Mouse (Mus musculus) megakaryocyte-erythroid progenitor cell, adult 5-6 weeks (primary cell): ENCODE data around the gene Tubb5. TPM values are rescaled to one million over a fixed set of nuclear protein-coding genes. Genes with fewer than 3 reads are reported as not detected.
A peak's percentile ranks its signal among the peaks of the same experiment; 100 is the strongest.

ENCODE experiments used
- ATAC-seq: replicated peaks from 2 replicates; pipeline ENCODE4 v1.8.0; 2016; ENCODE audit warnings: mild to moderate bottlenecking, inconsistent platforms; ENCODE audit not compliant: severe bottlenecking, poor library complexity, low FRiP score, low TSS enrichment
- total RNA-seq, 2 experiments: library from RNA; stranded (forward) in 1 of 2; stranded (reverse) in 1 of 2; fragments of 200-1000, 215-1000 nt in 1 of 2; fragments of >200 nt in 1 of 2; fragmentation: Nextera tagmentation in 1 of 2; gene quantifications; 2 replicates each; pipeline ENCODE4 v1.2.3; 2014 to 2017

Tubb5 gene
- total RNA-seq, 2 experiments from 2014 or later: 823 to 844 TPM

DNA sequence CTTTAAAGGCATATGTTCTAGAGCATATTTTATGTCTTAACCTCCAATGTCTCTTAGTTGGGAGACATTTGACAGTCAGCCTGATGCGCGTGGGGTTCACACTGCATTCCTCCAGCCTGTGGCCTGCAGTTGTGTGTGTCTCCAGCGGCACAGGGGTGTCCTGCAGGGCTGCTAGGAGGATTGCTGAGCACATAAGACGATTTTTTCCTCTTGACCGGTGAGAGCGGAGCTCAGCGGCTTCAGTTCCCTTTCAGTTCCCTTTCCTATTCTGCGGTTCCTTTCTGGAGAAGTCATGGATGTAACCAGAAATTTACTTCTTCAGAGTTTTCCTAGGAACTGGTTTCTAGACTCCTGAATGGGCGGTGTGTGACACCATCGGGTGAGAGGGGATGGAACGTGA lies 28.7 kb downstream of the Tubb5 start:
- ATAC-seq: no peak

- ATAC-seq: no peak
Observed at GRCm38 (mm10) chr17:35808073-35808472, 30.0 kb downstream of the Tubb5 start.

DNA sequence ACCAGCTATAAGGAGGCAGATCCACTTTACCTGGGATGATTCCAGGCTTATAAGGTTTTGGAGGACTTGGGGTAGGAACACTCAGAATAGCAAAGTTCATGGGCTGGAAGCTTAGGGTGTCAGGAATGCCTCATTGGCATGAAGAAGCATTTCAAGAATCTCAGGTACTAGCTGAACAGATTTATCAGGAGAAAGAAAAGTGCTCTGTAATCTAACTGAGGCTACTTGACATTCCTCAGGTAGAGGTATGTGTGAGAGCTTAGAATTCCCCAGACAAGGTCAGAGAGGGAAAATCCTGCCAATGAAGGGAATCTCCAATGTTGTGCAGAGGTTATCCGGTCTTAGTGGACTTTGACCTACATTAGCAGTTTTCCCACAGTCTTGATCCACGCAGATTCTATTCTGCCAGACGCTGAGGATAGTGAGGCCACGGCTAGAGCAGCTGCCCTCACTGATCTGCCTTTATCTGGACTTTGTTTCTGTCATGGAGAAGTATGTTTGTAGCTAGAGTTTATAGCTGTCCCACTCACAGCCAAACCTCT lies 34.2 kb downstream of the Tubb5 start:
- no peak for ATAC-seq

GRCm38 (mm10) chr17:35803020-35803419 lies 35.1 kb downstream of the Tubb5 start:
- no peak for ATAC-seq

- ATAC-seq: no peak
Observed at GRCm38 (mm10) chr17:35800905-35801304, 37.2 kb downstream of the Tubb5 start.

DNA sequence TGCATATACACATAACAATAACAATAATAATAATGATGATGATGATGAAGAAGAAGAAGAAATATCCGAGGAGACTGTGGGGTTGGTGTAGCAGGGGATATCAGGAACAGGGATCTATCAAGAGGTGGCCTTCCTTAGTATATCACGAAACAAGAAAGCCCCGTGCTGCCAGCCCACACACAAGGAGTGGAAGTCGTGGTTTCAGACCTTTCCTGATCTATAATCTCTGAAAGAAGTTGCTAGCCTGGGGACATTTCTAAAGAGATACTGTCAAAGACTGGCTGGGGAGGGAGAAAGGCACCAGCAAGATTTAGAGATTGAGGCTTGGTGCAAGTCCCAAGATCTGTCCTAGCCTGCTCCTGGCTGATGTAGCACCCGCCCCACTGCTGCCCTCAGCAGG lies 41.3 kb downstream of the Tubb5 start:
- peak; percentile 32; the same call in 1 of the 2 replicates for ATAC-seq

GRCm38 (mm10) chr17:35795656-35796055 lies 42.5 kb downstream of the Tubb5 start:
- no peak for ATAC-seq

- peak; percentile 71 for ATAC-seq
Observed at GRCm38 (mm10) chr17:35795099-35795498, 43.0 kb downstream of the Tubb5 start.

- ATAC-seq: no peak
Observed at GRCm38 (mm10) chr17:35792837-35793236, 45.3 kb downstream of the Tubb5 start.

DNA sequence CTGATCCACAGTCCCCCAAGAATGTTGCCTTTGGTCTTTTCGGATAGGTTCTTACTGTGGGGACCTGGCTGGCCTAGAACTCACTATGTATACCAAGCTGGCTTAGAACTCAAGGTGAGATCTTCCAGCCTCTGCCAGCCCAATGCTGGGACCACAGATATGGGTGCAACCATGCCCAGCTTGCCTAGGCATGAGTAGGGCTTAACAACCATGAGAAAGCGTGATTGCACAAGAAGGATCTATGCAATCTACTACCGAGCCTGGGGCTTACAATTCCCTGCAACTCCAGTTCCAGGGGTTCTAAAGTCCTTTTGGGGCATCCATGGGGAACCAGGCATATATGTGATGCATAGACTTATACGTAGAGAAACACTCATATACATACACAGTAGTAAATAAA lies 47.2 kb downstream of the Tubb5 start:
- no peak for ATAC-seq

GRCm38 (mm10) chr17:35788025-35788424 lies 50.1 kb downstream of the Tubb5 start:
- no peak for ATAC-seq

- ATAC-seq: no peak
Observed at GRCm38 (mm10) chr17:35787493-35787892, 50.6 kb downstream of the Tubb5 start.

- ATAC-seq: no peak
Observed at GRCm38 (mm10) chr17:35785140-35785539, 53.0 kb downstream of the Tubb5 start.

- peak; percentile 77 for ATAC-seq
Observed at GRCm38 (mm10) chr17:35783944-35784343, 54.2 kb downstream of the Tubb5 start.

Other genes starting within 250 kb of the Tubb5 start
- not detected in 2 replicates for gene Sfta2, start 236.8 kb downstream of the Tubb5 start, total RNA-seq (2014; fragmentation: Nextera tagmentation)
- not detected in 2 replicates for gene Sfta2, start 236.8 kb downstream of the Tubb5 start, total RNA-seq (2017)
- gene Gm9573, start 211.7 kb downstream of the Tubb5 start, total RNA-seq (2014; fragmentation: Nextera tagmentation): not detected in 2 replicates
- not detected in 2 replicates for gene Gm9573, start 211.7 kb downstream of the Tubb5 start, total RNA-seq (2017)
- not detected in 2 replicates for gene Mucl3, start 194.6 kb downstream of the Tubb5 start, total RNA-seq (2014; fragmentation: Nextera tagmentation)
- gene Mucl3, start 194.6 kb downstream of the Tubb5 start, total RNA-seq (2017): not detected in 2 replicates
- 32.5 and 44.2 TPM in 2 replicates for gene Vars2, start 170.7 kb downstream of the Tubb5 start, total RNA-seq (2014; fragmentation: Nextera tagmentation)
- gene Vars2, start 170.7 kb downstream of the Tubb5 start, total RNA-seq (2017): 8.3 and 19.1 TPM in 2 replicates
- 30.3 and 52.4 TPM in 2 replicates for gene Gtf2h4, start 164.6 kb downstream of the Tubb5 start, total RNA-seq (2014; fragmentation: Nextera tagmentation)
- 35.0 and 40.6 TPM in 2 replicates for gene Gtf2h4, start 164.6 kb downstream of the Tubb5 start, total RNA-seq (2017)
- not detected in 2 replicates for gene Ddr1, start 133.7 kb downstream of the Tubb5 start, total RNA-seq (2014; fragmentation: Nextera tagmentation)
- not detected in 2 replicates for gene Ddr1, start 133.7 kb downstream of the Tubb5 start, total RNA-seq (2017)
- gene Ier3, start 16.6 kb downstream of the Tubb5 start, total RNA-seq (2014; fragmentation: Nextera tagmentation): 9.4 and 18.1 TPM in 2 replicates
- gene Ier3, start 16.6 kb downstream of the Tubb5 start, total RNA-seq (2017): 16.1 and 18.2 TPM in 2 replicates
- 68.3 and 99.7 TPM in 2 replicates for gene Flot1, start 15.1 kb downstream of the Tubb5 start, total RNA-seq (2014; fragmentation: Nextera tagmentation)
- gene Flot1, start 15.1 kb downstream of the Tubb5 start, total RNA-seq (2017): 73.0 and 82.4 TPM in 2 replicates
- gene Mdc1, start 3.2 kb upstream of the Tubb5 start, total RNA-seq (2014; fragmentation: Nextera tagmentation): 71.8 and 74.8 TPM in 2 replicates
- 18.4 and 19.8 TPM in 2 replicates for gene Mdc1, start 3.2 kb upstream of the Tubb5 start, total RNA-seq (2017)
- gene Nrm, start 23.0 kb upstream of the Tubb5 start, total RNA-seq (2014; fragmentation: Nextera tagmentation): 27.0 and 32.4 TPM in 2 replicates
- gene Nrm, start 23.0 kb upstream of the Tubb5 start, total RNA-seq (2017): 15.0 and 26.4 TPM in 2 replicates
- 11.9 and 13.3 TPM in 2 replicates for gene Ppp1r18, start 27.3 kb upstream of the Tubb5 start, total RNA-seq (2014; fragmentation: Nextera tagmentation)
- 1.0 and 2.3 TPM in 2 replicates for gene Ppp1r18, start 27.3 kb upstream of the Tubb5 start, total RNA-seq (2017)
- 132 and 133 TPM in 2 replicates for gene Dhx16, start 41.5 kb upstream of the Tubb5 start, total RNA-seq (2014; fragmentation: Nextera tagmentation)
- gene Dhx16, start 41.5 kb upstream of the Tubb5 start, total RNA-seq (2017): 51.3 and 68.8 TPM in 2 replicates
- 107 and 160 TPM in 2 replicates for gene 2310061I04Rik, start 59.1 kb upstream of the Tubb5 start, total RNA-seq (2014; fragmentation: Nextera tagmentation)
- gene 2310061I04Rik, start 59.1 kb upstream of the Tubb5 start, total RNA-seq (2017): 8.1 and 10.9 TPM in 2 replicates
- gene Atat1, start 71.8 kb upstream of the Tubb5 start, total RNA-seq (2014; fragmentation: Nextera tagmentation): 23.1 and 31.9 TPM in 2 replicates
- 3.0 and 4.3 TPM in 2 replicates for gene Atat1, start 71.8 kb upstream of the Tubb5 start, total RNA-seq (2017)
- gene Mrps18b, start 78.1 kb upstream of the Tubb5 start, total RNA-seq (2014; fragmentation: Nextera tagmentation): 140 and 175 TPM in 2 replicates
- gene Mrps18b, start 78.1 kb upstream of the Tubb5 start, total RNA-seq (2017): 72.7 and 92.6 TPM in 2 replicates
- 80.8 and 95.1 TPM in 2 replicates for gene Ppp1r10, start 78.1 kb upstream of the Tubb5 start, total RNA-seq (2014; fragmentation: Nextera tagmentation)
- 86.4 and 103 TPM in 2 replicates for gene Ppp1r10, start 78.1 kb upstream of the Tubb5 start, total RNA-seq (2017)
- 132 and 157 TPM in 2 replicates for gene Abcf1, start 131.5 kb upstream of the Tubb5 start, total RNA-seq (2014; fragmentation: Nextera tagmentation)
- 398 and 560 TPM in 2 replicates for gene Abcf1, start 131.5 kb upstream of the Tubb5 start, total RNA-seq (2017)
- 27.1 and 28.2 TPM in 2 replicates for gene Gnl1, start 141.5 kb upstream of the Tubb5 start, total RNA-seq (2014; fragmentation: Nextera tagmentation)
- 13.8 and 16.3 TPM in 2 replicates for gene Gnl1, start 141.5 kb upstream of the Tubb5 start, total RNA-seq (2017)
- 41.0 and 48.3 TPM in 2 replicates for gene Prr3, start 141.9 kb upstream of the Tubb5 start, total RNA-seq (2014; fragmentation: Nextera tagmentation)
- 20.5 and 31.3 TPM in 2 replicates for gene Prr3, start 141.9 kb upstream of the Tubb5 start, total RNA-seq (2017)
- 6.8 and 10.1 TPM in 2 replicates for gene H2-T24, start 182.3 kb upstream of the Tubb5 start, total RNA-seq (2014; fragmentation: Nextera tagmentation)
- gene H2-T24, start 182.3 kb upstream of the Tubb5 start, total RNA-seq (2017): 25.5 and 35.1 TPM in 2 replicates
- gene H2-T23, start 194.5 kb upstream of the Tubb5 start, total RNA-seq (2014; fragmentation: Nextera tagmentation): 55.6 and 98.1 TPM in 2 replicates
- 84.5 and 111 TPM in 2 replicates for gene H2-T23, start 194.5 kb upstream of the Tubb5 start, total RNA-seq (2017)
- gene H2-T22, start 204.4 kb upstream of the Tubb5 start, total RNA-seq (2014; fragmentation: Nextera tagmentation): 17.1 and 25.6 TPM in 2 replicates
- 30.1 and 31.5 TPM in 2 replicates for gene H2-T22, start 204.4 kb upstream of the Tubb5 start, total RNA-seq (2017)
- 0.52 TPM in 1 of 2 replicates, not detected in the other for gene Gm6034, start 204.7 kb upstream of the Tubb5 start, total RNA-seq (2014; fragmentation: Nextera tagmentation)
- not detected in 2 replicates for gene Gm6034, start 204.7 kb upstream of the Tubb5 start, total RNA-seq (2017)
- not detected in 2 replicates for gene Gm11127, start 220.1 kb upstream of the Tubb5 start, total RNA-seq (2014; fragmentation: Nextera tagmentation)
- gene Gm11127, start 220.1 kb upstream of the Tubb5 start, total RNA-seq (2017): not detected in 2 replicates